8 mouse cellular contexts compared by ENCODE assay signal in the genomic region with DNA sequence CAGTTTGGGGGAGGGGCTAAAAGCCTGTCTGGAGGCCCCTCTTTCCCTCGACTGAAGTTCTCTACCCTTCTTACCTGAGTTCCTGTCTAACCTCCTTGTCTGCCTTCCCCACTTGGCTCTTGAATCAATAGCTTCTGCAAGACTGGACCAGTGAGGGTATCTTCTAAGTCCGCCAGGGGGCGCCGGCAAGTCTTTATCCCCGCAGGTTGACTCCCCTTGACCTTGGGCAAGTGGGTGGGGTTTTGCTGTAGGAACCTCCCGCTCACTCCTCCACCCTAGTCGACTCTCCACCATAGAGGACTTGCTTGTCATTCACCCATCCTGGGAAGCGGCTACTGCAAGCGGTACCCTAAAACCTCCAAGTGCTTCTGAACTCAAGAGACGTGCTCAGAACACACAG. TPM values are rescaled to one million over a fixed set of nuclear protein-coding genes. Genes with fewer than 3 reads are reported as not detected.
DNase-seq lines count a peak whose midpoint lies in the region; ATAC-seq and TF ChIP-seq lines count a peak whose summit lies in the region.

No protein-coding gene starts in this region.

- no peak overlapping the region for H3K27ac ChIP-seq in MEL (ENCODE audit: control insufficient read depth, low read depth, low read length)
- no peak overlapping the region for H3K27ac ChIP-seq in embryonic facial prominence, embryonic 14.5 days (replicated peaks; ENCODE audit: low read depth, low read length)

- WGBS in embryonic facial prominence, embryonic 14.5 days, result 6% methylated on average over 10 of the region's 10 CpGs

- H3K4me1 ChIP-seq in MEL (ENCODE audit: control insufficient read depth in 1 of 2, insufficient read depth in 2 of 2, low read length in 2 of 2), result no peaks in the 10 kb centered on the region
- H3K4me1 ChIP-seq in embryonic facial prominence, embryonic 14.5 days (ENCODE audit: control insufficient read depth, insufficient read depth, low read length), result no peaks in the 10 kb centered on the region

- TF ChIP-seq RAD21 in MEL (IDR thresholded peaks at IDR 0.05; ENCODE audit: low read depth, low read length), result peak; percentile 58

- H3K4me2 ChIP-seq in embryonic facial prominence, embryonic 14.5 days (ENCODE audit: low read depth, low read length), result no peak overlapping the region

- intact Hi-C loops in heart, postnatal 36 days (cut with DNase I), result loop anchor here (2.0 kb wide), 1 partner anchor 405 kb away; no protein-coding TSS in a partner anchor

- no peaks in the 10 kb centered on the region for H3K27me3 ChIP-seq in MEL (ENCODE audit: control insufficient read depth in 1 of 2, insufficient read depth in 2 of 2, low read length in 2 of 2)
- H3K27me3 ChIP-seq in embryonic facial prominence, embryonic 14.5 days (replicated peaks; ENCODE audit: control insufficient read depth, insufficient read depth, low read length), result peaks cover 58% of the 10 kb centered on the region

- peak; percentile 65 to 85 (median 84) for TF ChIP-seq CTCF in MEL (IDR thresholded peaks at IDR 0.05 in 2 of 3, conservative IDR thresholded peaks at IDR 0.05 in 1 of 3; ENCODE audit: control insufficient read depth in 1 of 3, insufficient read depth in 1 of 3, low read depth in 2 of 3, low read length in 3 of 3, poor library complexity in 1 of 3, severe bottlenecking in 1 of 3)

- TF ChIP-seq EP300 in MEL (IDR thresholded peaks at IDR 0.05; ENCODE audit: low read depth in 1 of 2, low read length in 2 of 2), result no peak

- peak; percentile 78 for DNase-seq in MEL (ENCODE audit: low read depth, low spot score)
- peak; percentile 79 to 83 for DNase-seq in adrenal gland, postnatal 36 days
- DNase-seq in embryonic facial prominence, embryonic 14.5 days (ENCODE audit: low spot score), result peak; percentile 65
- DNase-seq in heart, postnatal 36 days, result peak; percentile 46 to 64
- peak; percentile 61 to 69 for DNase-seq in layer of hippocampus, postnatal 25 days (ENCODE audit: extremely low spot score in 1 of 2, low spot score in 1 of 2)
- peak; percentile 60 to 76 for DNase-seq in lung, postnatal 4 days
- peak; percentile 79 for DNase-seq in right cerebral cortex, postnatal 14 days
- peak; percentile 43 to 67 for DNase-seq in urinary bladder, postnatal 4 days (ENCODE audit: low spot score in 2 of 2)

- H3K79me2 ChIP-seq in MEL (ENCODE audit: control insufficient read depth, insufficient read depth, low read length, poor library complexity), result no peaks in the 10 kb centered on the region

- no peak overlapping the region for H3K9ac ChIP-seq in MEL (ENCODE audit: control insufficient read depth, low read depth, low read length, poor library complexity, severe bottlenecking)
- H3K9ac ChIP-seq in embryonic facial prominence, embryonic 14.5 days (ENCODE audit: low read depth, low read length), result no peak overlapping the region

- ATAC-seq in embryonic facial prominence, embryonic 14.5 days (ENCODE audit: low read depth), result no peak

- H3K9me3 ChIP-seq in MEL (replicated peaks; ENCODE audit: insufficient read depth, low read length), result no peaks in the 10 kb centered on the region
- H3K9me3 ChIP-seq in embryonic facial prominence, embryonic 14.5 days (ENCODE audit: control insufficient read depth, low read length), result no peaks in the 10 kb centered on the region

- H3K36me3 ChIP-seq in MEL (ENCODE audit: control insufficient read depth in 1 of 2, insufficient read depth in 2 of 2, low read length in 2 of 2), result no peaks in the 10 kb centered on the region
- no peaks in the 10 kb centered on the region for H3K36me3 ChIP-seq in embryonic facial prominence, embryonic 14.5 days (ENCODE audit: control insufficient read depth, insufficient read depth, low read length)

- no peak overlapping the region for H3K4me3 ChIP-seq in MEL (ENCODE audit: control insufficient read depth in 1 of 2, insufficient read depth in 1 of 2, low read depth in 2 of 2, low read length in 2 of 2)
- H3K4me3 ChIP-seq in embryonic facial prominence, embryonic 14.5 days (ENCODE audit: low read depth, low read length), result no peak overlapping the region

- TF ChIP-seq POLR2A in MEL (IDR thresholded peaks at IDR 0.05; ENCODE audit: control insufficient read depth in 1 of 2, insufficient read depth in 1 of 2, low read depth in 1 of 2, low read length in 2 of 2, poor library complexity in 1 of 2), result no peak

TF ChIP-seq in MEL, 35 proteins besides CTCF, POLR2A, EP300 and RAD21:
- no peak for TF ChIP-seq ZNF384 (IDR thresholded peaks at IDR 0.05; ENCODE audit: low read depth, low read length)
- no peak for TF ChIP-seq MAFK (IDR thresholded peaks at IDR 0.05; ENCODE audit: borderline replicate concordance, low read depth, low read length)
- no peak for TF ChIP-seq GABPA (IDR thresholded peaks at IDR 0.05; ENCODE audit: low read depth, low read length)
- peak; percentile 90 for TF ChIP-seq SMC3 (IDR thresholded peaks at IDR 0.05; ENCODE audit: low read depth, low read length)

RNA-seq across cellular contexts. Expression of a gene that starts 2.4 kb away (rescaled TPM):
- total RNA-seq in MEL (2012; rRNA removed), result not detected in 2 replicates
- polyA plus RNA-seq in MEL (2012; ENCODE audit: insufficient read depth in 1 of 2, insufficient read length in 2 of 2, low read depth in 1 of 2, low replicate concordance in 2 of 2, missing spikeins in 1 of 2), result not detected
- under 1 TPM; 0.30 to 0.63 TPM for total RNA-seq in adrenal gland, postnatal 36 days (2021)
- 0.04 and 0.06 TPM in 2 replicates for polyA plus RNA-seq in embryonic facial prominence, embryonic 14.5 days (2014; fragmentation: Nextera tagmentation; extraction: Ambion mirVana)
- under 1 TPM in 1 of 2 experiments, not detected in 1; 0.03 TPM for total RNA-seq in heart, postnatal 36 days (2021)
- total RNA-seq in layer of hippocampus, postnatal 25 days (2021), result 10 to 100 TPM; 39.7 to 43.4 TPM

RNA-seq across cellular contexts. Expression of a gene that starts 25.3 kb away (rescaled TPM):
- total RNA-seq in MEL (2012; rRNA removed), result 59.7 and 78.9 TPM in 2 replicates
- 100 to 1,000 TPM in 1 of 2 experiments, not detected in 1; 155 TPM for polyA plus RNA-seq in MEL (2012; ENCODE audit: insufficient read depth in 1 of 2, insufficient read length in 2 of 2, low read depth in 1 of 2, low replicate concordance in 2 of 2, missing spikeins in 1 of 2)
- total RNA-seq in adrenal gland, postnatal 36 days (2021), result 10 to 100 TPM; 41.4 to 46.9 TPM
- 52.6 and 55.0 TPM in 2 replicates for polyA plus RNA-seq in embryonic facial prominence, embryonic 14.5 days (2014; fragmentation: Nextera tagmentation; extraction: Ambion mirVana)
- 10 to 100 TPM; 11.5 to 15.8 TPM for total RNA-seq in heart, postnatal 36 days (2021)
- 10 to 100 TPM; 30.8 to 35.6 TPM for total RNA-seq in layer of hippocampus, postnatal 25 days (2021)

RNA-seq across cellular contexts. Expression of a gene that starts 34.5 kb away (rescaled TPM):
- total RNA-seq in MEL (2012; rRNA removed), result 351 and 459 TPM in 2 replicates
- 100 to 1,000 TPM in 1 of 2 experiments, 10 to 100 TPM in 1; 85.1 to 444 TPM for polyA plus RNA-seq in MEL (2012; ENCODE audit: insufficient read depth in 1 of 2, insufficient read length in 2 of 2, low read depth in 1 of 2, low replicate concordance in 2 of 2, missing spikeins in 1 of 2)
- total RNA-seq in adrenal gland, postnatal 36 days (2021), result 100 to 1,000 TPM; 263 to 281 TPM
- polyA plus RNA-seq in embryonic facial prominence, embryonic 14.5 days (2014; fragmentation: Nextera tagmentation; extraction: Ambion mirVana), result 132 and 140 TPM in 2 replicates
- 10 to 100 TPM; 65.2 to 75.8 TPM for total RNA-seq in heart, postnatal 36 days (2021)
- total RNA-seq in layer of hippocampus, postnatal 25 days (2021), result 10 to 100 TPM; 91.2 to 93.1 TPM

RNA-seq across cellular contexts. Expression of a gene that starts 53.8 kb away (rescaled TPM):
- total RNA-seq in MEL (2012; rRNA removed), result not detected in 2 replicates
- polyA plus RNA-seq in MEL (2012; ENCODE audit: insufficient read depth in 1 of 2, insufficient read length in 2 of 2, low read depth in 1 of 2, low replicate concordance in 2 of 2, missing spikeins in 1 of 2), result 1 to 10 TPM in 1 of 2 experiments, not detected in 1; 1.9 TPM
- total RNA-seq in adrenal gland, postnatal 36 days (2021), result 10 to 100 TPM; 13.7 to 16.1 TPM
- not detected in 2 replicates for polyA plus RNA-seq in embryonic facial prominence, embryonic 14.5 days (2014; fragmentation: Nextera tagmentation; extraction: Ambion mirVana)
- total RNA-seq in heart, postnatal 36 days (2021), result 10 to 100 TPM; 10.7 to 20.5 TPM
- 10 to 100 TPM in 1 of 2 experiments, 1 to 10 TPM in 1; 6.3 to 21.1 TPM for total RNA-seq in layer of hippocampus, postnatal 25 days (2021)

RNA-seq across cellular contexts. Expression of a gene that starts 55.6 kb away (rescaled TPM):
- total RNA-seq in MEL (2012; rRNA removed), result 35.4 and 41.5 TPM in 2 replicates
- 10 to 100 TPM in 1 of 2 experiments, not detected in 1; 34.6 TPM for polyA plus RNA-seq in MEL (2012; ENCODE audit: insufficient read depth in 1 of 2, insufficient read length in 2 of 2, low read depth in 1 of 2, low replicate concordance in 2 of 2, missing spikeins in 1 of 2)
- 10 to 100 TPM; 44.7 to 49.2 TPM for total RNA-seq in adrenal gland, postnatal 36 days (2021)
- 27.9 and 30.0 TPM in 2 replicates for polyA plus RNA-seq in embryonic facial prominence, embryonic 14.5 days (2014; fragmentation: Nextera tagmentation; extraction: Ambion mirVana)
- 10 to 100 TPM; 31.5 to 32.8 TPM for total RNA-seq in heart, postnatal 36 days (2021)
- total RNA-seq in layer of hippocampus, postnatal 25 days (2021), result 10 to 100 TPM; 31.8 to 33.0 TPM

Comparison
In these comparisons a context has a peak if more than half of its experiments do, and no peak if none do; other contexts are left out.
1. RNA of a gene that starts 2.4 kb away (total RNA-seq): 39.7 to 43.4 TPM in layer of hippocampus, postnatal 25 days; 0.30 to 0.63 TPM in adrenal gland, postnatal 36 days, 0.03 TPM in heart, postnatal 36 days and not detected in MEL; every median in the first group is over 10 times any median in the second.
2. Peak in every context shown above with its lines, with median percentiles within 50 percentile points of each other: DNase-seq.